Mouse (Mus musculus) CH12F3 (cell line): ENCODE results near the gene Cfap20.

Experiments
- in situ Hi-C: fragments of 300-500 bp; cut with MboI; formaldehyde crosslinking; loops from 2 replicates; pipeline ENCODE4 v1.14.3; 2020; ENCODE audit warnings: low sequenced_read_pairs

The Cfap20 gene

DNA sequence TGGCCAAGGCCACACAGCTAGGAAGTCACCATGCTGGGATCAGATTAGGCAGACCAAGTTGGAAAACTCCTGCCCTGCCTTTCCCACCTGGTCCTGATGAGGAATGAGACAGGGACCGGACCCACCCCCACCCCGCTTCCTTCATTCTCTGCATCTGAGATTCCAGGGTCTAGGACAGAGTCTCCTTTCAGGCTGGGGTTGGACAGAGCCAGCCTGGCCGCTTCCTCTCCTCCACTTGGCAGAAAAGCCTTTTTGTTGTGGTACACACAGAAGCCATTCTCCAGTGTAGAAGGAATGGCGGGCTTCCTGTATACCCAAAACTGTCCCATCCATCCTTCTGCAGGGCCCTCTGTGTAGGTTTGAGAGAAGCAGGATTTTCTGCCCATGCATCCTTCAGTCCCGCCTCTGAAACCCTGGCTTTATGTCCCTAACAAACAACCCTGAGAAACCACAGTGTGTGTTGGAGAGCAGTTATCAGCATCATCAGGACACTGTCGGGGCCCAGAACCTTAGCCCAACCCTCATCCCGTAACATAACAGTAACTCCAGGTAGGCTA lies 59.2 kb downstream of the Cfap20 start:
- in situ Hi-C loops = no loop called here

DNA sequence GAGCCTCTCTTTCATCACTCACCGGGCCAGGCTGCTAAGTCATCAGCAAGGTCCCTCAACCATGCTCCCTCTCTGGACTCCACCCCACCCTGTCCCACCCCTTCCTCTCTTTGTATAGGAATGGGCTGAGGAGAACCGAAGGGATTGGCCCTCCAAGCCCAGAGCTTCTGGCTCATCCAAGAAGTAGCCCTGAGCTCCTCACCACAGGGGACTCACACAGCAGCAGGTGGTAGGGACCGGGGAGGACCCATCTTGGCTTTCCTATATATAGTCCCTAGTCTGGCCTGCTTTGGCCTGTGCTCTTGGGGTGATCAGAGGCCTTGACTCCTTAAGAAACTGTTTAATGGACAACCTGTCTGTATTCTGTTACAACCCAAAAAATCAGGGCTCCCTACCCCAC lies 60.2 kb downstream of the Cfap20 start:
- in situ Hi-C loops = no loop called here

DNA sequence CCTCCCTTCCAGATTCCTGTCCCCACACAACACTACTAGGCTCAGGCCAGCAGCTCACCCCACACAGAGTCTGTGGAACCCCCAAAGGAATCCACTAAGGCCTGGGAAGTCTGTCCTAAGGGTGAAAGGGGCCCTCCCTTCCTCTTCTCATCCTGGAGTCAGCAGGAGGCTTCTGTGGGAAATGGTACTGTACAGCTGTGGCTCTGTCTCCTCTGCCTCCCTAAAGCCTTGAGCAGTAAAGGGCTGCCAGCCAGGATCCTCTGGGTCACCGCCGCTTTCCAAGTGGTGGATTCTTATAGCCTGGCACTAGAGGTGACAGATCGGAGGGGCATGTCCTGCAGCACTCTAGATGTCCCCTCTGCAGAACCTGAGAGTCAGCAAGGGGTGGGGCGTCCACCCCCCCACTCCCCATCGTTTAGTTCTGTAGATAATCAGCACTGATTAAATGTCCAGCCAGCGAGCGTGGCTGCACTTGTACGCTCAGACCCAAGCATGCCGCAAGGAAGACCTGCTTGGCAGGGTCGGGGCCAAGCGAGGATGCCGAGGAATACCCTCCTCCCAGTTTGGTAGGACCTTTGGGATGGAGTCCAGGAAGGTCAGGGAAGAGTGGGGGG lies 61.2 kb downstream of the Cfap20 start:
- in situ Hi-C loops = no loop called here
